Mouse (Mus musculus) forebrain, embryonic 11.5 days (tissue): ENCODE results near the gene Chmp1a. TPM values are rescaled to one million over a fixed set of nuclear protein-coding genes. Genes with fewer than 3 reads are reported as not detected.
A peak's percentile ranks its signal among the peaks of the same experiment; 100 is the strongest.

ENCODE experiments used
- ATAC-seq: fragments of 200-750 bp; cut with Nextera tagmentation; replicated peaks from 2 replicates; pipeline ENCODE4 v1.8.0; 2017; ENCODE audit warnings: moderate TSS enrichment; ENCODE audit not compliant: low FRiP score
- DNase-seq: peaks from one replicate; pipeline ENCODE4 v3.0.0-alpha.2; 2017; ENCODE audit warnings: low spot score
- H3K27ac ChIP-seq: fragments of 300-500 bp; sonication (generic); 2 replicates; pipeline ENCODE4 v1.5.1; 2014; ENCODE audit warnings: low read depth, low read length
- H3K27me3 ChIP-seq: fragments of 300-500 bp; sonication (generic); 2 replicates; pipeline ENCODE4 v1.6.1; 2014; ENCODE audit warnings: mild to moderate bottlenecking, low read length, mixed read lengths; ENCODE audit not compliant: control insufficient read depth, insufficient read depth
- H3K36me3 ChIP-seq: fragments of 300-500 bp; sonication (generic); 2 replicates; pipeline ENCODE4 v1.6.1; 2014; ENCODE audit warnings: mild to moderate bottlenecking, low read length, moderate library complexity, mixed read lengths; ENCODE audit not compliant: control insufficient read depth, insufficient read depth
- H3K4me1 ChIP-seq: fragments of 300-500 bp; sonication (generic); replicated peaks from 2 replicates; pipeline ENCODE4 v1.6.1; 2014; ENCODE audit warnings: low read length, mixed read lengths; ENCODE audit not compliant: control insufficient read depth, insufficient read depth
- H3K4me2 ChIP-seq: fragments of 300-500 bp; sonication (generic); 2 replicates; pipeline ENCODE4 v1.6.1; 2014; ENCODE audit warnings: low read depth, mild to moderate bottlenecking, low read length, moderate library complexity, mixed read lengths; ENCODE audit not compliant: severe bottlenecking
- H3K4me3 ChIP-seq: fragments of 300-500 bp; sonication (generic); 2 replicates; pipeline ENCODE4 v1.5.1; 2014; ENCODE audit warnings: low read depth, low read length
- H3K9ac ChIP-seq: fragments of 300-500 bp; sonication (generic); 2 replicates; pipeline ENCODE4 v1.6.1; 2014; ENCODE audit warnings: low read length
- H3K9me3 ChIP-seq: fragments of 300-500 bp; sonication (generic); 2 replicates; pipeline ENCODE4 v1.6.1; 2016; ENCODE audit warnings: low read length, mixed read lengths; ENCODE audit not compliant: control insufficient read depth
- WGBS: fragments of 180-500 bp; shearing (Covaris S2); extraction: QIAGEN DNeasy Blood & Tissue Kit; methylation state at CpG from one replicate; pipeline ENCODE4 v1.1.7; 2014; 5-methylcytosine and 5-hydroxymethylcytosine counted together
- polyA plus RNA-seq: library from polyadenylated mRNA; unstranded; fragments of >200 nt; fragmentation: Nextera tagmentation; extraction: Ambion mirVana; gene quantifications from 2 replicates; pipeline ENCODE4 v1.2.1, GENCODE M21; 2014

The Chmp1a gene
- polyA plus RNA-seq, 1 experiment from 2014 or later, result 117 TPM

DNA sequence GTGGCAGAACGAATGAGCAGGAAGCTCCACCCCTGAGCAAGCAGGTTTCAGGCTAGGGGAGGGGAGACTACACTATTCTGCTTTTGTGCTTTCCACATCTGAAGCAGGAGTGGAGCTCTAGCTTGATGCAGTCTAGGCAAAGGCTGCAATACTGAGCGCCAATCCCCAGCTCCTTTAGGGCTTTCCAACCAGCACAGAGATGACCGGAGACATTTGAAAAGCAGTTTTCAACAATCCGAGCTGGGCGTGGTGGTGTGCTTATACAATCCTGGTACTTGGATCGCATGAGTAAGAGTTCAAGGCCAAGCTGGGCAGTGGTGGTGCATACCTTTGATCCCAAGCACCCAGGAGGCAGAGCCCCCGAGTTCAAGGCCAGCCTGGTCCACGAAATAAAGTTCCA is 20.7 kb downstream of the Chmp1a start:
- DNase-seq (no peak), ATAC-seq (no peak)
- no peak overlapping the region for H3K27ac ChIP-seq
- WGBS, result 69% methylated on average over 7 of the region's 8 CpGs
- no peaks in the 10 kb centered on the region for H3K9me3 ChIP-seq
- no peaks in the 10 kb centered on the region for H3K36me3 ChIP-seq
- no peaks in the 10 kb centered on the region for H3K27me3 ChIP-seq
- H3K4me3 ChIP-seq, result no peak overlapping the region
- no peak overlapping the region for H3K9ac ChIP-seq
- no peaks in the 10 kb centered on the region for H3K4me1 ChIP-seq
- no peak overlapping the region for H3K4me2 ChIP-seq

DNA sequence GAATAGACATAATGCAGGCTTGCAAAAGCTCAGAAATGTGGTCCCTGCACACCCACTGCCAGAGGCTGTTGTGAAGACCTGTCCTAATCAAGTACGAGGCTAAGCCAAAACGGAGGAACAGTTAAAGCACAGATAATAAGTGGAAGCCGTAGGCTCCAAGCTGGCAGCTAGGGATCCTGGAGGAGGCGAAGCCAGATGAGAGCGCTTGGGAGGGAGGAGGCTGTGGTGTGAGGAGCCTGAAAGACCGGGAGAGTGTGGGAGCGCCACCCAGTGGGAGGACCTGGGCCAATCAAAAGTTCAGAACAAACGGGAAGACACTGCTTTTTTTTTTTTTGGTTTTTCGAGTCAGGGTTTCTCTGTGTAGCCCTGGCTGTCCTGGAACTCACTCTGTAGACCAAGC is 21.9 kb downstream of the Chmp1a start:
- ATAC-seq, result no peak
- Histone ChIP-seq H3K36me3 (no peaks in the 10 kb centered on the region), H3K4me2 (peak overlapping the region; percentile 26; the same call in 1 of the 2 replicates), H3K9ac (no peak overlapping the region), H3K9me3 (no peaks in the 10 kb centered on the region), H3K4me1 (no peaks in the 10 kb centered on the region), H3K4me3 (no peak overlapping the region), H3K27ac (no peak overlapping the region), H3K27me3 (no peaks in the 10 kb centered on the region)
- peak; percentile 87 for DNase-seq
- 1% methylated on average over 9 of the region's 9 CpGs for WGBS

DNA sequence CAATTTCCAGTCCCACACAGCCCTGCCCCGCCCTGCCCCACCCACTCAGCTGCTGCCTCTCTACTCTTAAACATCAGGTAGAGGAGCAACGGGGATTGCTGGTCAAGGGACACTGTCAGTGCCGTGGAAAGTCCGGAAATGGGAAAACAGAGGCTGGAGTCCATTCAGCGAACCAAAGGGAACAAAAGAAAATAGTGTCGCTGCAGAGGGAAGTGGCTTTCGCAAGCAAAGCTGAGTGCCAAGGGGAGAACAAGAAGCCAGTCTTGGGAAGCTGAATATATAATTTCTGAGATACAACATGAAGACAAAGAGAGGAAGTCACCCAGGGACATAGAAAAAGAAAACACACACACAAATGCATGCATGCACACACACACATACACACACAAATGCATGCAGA is 23.7 kb downstream of the Chmp1a start:
- Histone ChIP-seq H3K4me3 (no peak overlapping the region), H3K4me2 (no peak overlapping the region), H3K27ac (no peak overlapping the region), H3K36me3 (no peaks in the 10 kb centered on the region), H3K9ac (no peak overlapping the region), H3K4me1 (0 out of 2 replicates have a peak, but pooled peaks cover 2% of the 10 kb centered on the region), H3K27me3 (no peaks in the 10 kb centered on the region), H3K9me3 (no peaks in the 10 kb centered on the region)
- DNase-seq (no peak), ATAC-seq (no peak)
- 85% methylated on average over 7 of the region's 7 CpGs for WGBS

DNA sequence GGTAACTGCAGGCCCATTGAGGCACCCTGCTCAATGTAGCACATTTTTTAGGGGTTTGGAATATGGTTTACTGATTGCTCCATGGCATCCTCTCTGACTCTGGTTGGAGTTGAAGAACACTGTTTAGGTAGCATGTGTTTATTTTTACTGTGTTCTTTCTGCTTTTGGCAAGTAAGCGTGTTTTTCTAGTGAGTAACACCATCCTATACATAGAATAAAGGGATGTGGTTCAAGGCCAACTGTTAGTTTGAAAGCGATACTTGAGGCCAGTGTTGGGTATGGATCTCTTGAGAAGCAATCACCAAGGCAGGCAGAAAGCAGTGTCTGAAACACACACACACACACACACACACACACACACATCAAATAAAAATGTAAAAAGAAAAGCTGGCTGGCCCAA is 24.6 kb downstream of the Chmp1a start:
- 88% methylated on average over 2 of the region's 2 CpGs for WGBS
- Histone ChIP-seq H3K27ac (no peak overlapping the region), H3K4me3 (no peak overlapping the region), H3K4me1 (0 out of 2 replicates have a peak, but pooled peaks cover 2% of the 10 kb centered on the region), H3K4me2 (no peak overlapping the region), H3K27me3 (no peaks in the 10 kb centered on the region), H3K36me3 (no peaks in the 10 kb centered on the region), H3K9me3 (no peaks in the 10 kb centered on the region), H3K9ac (no peak overlapping the region)
- ATAC-seq (no peak), DNase-seq (no peak)

DNA sequence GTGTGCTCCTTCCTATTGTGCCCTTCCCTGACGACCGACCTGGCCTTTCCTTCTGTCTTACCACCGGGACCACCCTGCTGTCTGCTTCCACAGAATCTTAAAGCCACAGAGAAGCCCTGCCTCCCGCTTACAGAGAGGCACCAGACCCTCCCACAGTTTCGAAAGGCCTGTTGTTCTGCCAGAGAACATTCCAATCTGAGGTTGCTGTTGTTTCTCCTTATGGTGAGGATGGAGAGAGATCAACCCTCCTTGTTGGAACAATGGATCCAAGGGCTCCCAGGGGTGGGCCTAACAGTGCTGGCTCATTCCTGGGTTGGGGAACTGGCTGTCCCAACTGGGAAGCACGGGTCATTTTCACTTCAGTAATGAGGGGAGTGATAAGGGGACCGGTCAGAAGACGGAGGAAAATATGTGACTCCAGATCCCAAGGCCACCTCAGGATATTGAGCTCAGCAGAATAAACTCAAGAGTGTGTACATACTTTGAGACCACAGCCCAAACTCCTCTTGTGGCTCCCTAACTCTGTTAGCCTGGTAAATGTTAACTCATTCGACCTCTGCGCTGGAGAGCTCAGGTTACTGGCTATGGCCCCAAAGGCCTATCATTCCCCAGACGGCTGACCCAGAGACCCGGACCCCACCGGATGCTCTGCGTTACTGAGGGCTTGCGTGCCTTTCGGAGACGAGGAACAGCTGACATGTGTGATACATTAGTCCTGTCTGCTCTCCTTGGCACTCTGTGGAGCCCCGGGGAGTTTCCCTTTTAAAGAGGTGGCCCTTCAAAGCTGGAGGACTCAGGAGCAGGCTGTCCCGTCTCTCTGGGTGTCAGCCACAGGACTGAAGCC is 26.8 kb downstream of the Chmp1a start, which contains the start of gene Dpep1:
Gene Dpep1 (plus strand): TSS at position 677 of the 844 bp plus-strand sequence.
- ATAC-seq, result no peak
- H3K4me3 ChIP-seq, result no peak within 1 kb of the TSS
- H3K9ac ChIP-seq, result no peak within 1 kb of the TSS
- 0 out of 2 replicates have a peak, but pooled peaks cover 2% of the 10 kb centered on the region for H3K4me1 ChIP-seq
- H3K9me3 ChIP-seq, result no peaks in the 10 kb centered on the region
- no peak for DNase-seq
- 55% methylated on average over 19 of the region's 19 CpGs for WGBS
- H3K27ac ChIP-seq, result no peak within 1 kb of the TSS
- no peaks in the 10 kb centered on the region for H3K36me3 ChIP-seq
- H3K27me3 ChIP-seq, result no peaks in the 10 kb centered on the region
- no peak within 1 kb of the TSS for H3K4me2 ChIP-seq

DNA sequence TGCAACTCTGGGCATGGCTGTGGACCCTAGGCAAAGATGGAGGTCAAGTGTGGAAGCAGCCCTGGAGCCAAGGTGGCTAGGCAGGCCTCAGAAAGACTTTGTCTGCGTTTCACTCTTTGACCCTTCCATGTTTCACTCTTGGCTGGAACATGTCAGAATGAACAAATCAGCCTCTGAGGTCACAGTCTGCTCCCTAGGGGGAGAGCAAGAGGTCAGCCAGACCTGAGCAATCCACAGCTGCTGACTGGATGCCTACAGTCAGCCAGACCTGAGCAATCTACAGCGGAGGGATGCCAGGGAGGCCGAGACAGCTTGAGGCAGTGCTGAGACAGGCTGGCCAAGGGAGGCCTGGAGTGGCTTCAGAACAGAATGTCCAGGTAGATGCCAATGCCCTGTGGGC is 31.2 kb downstream of the Chmp1a start:
- H3K9ac ChIP-seq, result no peak overlapping the region
- H3K4me1 ChIP-seq, result 0 out of 2 replicates have a peak, but pooled peaks cover 2% of the 10 kb centered on the region
- no peaks in the 10 kb centered on the region for H3K27me3 ChIP-seq
- no peak overlapping the region for H3K4me2 ChIP-seq
- no peak for DNase-seq
- no peaks in the 10 kb centered on the region for H3K9me3 ChIP-seq
- no peak for ATAC-seq
- 84% methylated on average over 3 of the region's 3 CpGs for WGBS
- H3K4me3 ChIP-seq, result no peak overlapping the region
- no peak overlapping the region for H3K27ac ChIP-seq
- no peaks in the 10 kb centered on the region for H3K36me3 ChIP-seq

DNA sequence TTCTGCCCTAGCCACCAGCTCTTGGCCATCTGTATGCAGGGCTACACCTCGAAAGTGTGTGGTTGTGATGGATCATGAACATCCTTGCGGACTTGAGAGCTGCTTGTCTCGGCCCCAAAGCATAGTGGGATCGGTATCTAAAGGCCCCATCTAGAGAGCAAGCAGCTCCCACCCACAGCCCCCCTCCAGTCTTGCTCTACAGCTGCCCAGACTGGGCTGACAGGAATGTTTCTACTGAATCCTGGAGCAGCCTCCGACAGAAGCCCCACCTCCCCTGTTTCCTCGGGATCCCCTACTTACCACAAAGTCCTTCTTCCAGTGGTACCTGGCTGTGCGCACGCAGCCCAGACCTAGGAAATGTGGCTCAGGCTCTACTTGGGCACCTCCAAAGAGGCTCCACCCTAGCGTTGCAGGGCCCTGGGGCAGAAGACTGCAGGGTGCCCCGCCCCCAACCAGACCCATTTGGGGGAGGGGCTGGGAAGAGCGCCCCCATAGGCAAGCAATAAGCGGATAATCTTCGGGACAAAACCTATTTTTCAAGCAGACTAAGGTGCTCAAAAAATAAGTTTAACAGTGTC is 54.6 kb downstream of the Chmp1a start, which contains the start of gene Sult5a1:
Gene Sult5a1 (minus strand): TSS at position 428 of the 578 bp plus-strand sequence.
- Histone ChIP-seq H3K27ac (no peak within 1 kb of the TSS), H3K4me2 (0 out of 2 replicates have a peak within 1 kb of the TSS, but pooled peaks have one; percentile 3), H3K9me3 (no peaks in the 10 kb centered on the region), H3K4me1 (peaks cover 4% of the 10 kb centered on the region; the same call in 1 of the 2 replicates), H3K4me3 (no peak within 1 kb of the TSS), H3K9ac (no peak within 1 kb of the TSS; the same call in 1 of the 2 replicates), H3K27me3 (no peaks in the 10 kb centered on the region), H3K36me3 (no peaks in the 10 kb centered on the region)
- ATAC-seq (no peak), DNase-seq (no peak)
- WGBS, result 39% methylated on average over 13 of the region's 13 CpGs

DNA sequence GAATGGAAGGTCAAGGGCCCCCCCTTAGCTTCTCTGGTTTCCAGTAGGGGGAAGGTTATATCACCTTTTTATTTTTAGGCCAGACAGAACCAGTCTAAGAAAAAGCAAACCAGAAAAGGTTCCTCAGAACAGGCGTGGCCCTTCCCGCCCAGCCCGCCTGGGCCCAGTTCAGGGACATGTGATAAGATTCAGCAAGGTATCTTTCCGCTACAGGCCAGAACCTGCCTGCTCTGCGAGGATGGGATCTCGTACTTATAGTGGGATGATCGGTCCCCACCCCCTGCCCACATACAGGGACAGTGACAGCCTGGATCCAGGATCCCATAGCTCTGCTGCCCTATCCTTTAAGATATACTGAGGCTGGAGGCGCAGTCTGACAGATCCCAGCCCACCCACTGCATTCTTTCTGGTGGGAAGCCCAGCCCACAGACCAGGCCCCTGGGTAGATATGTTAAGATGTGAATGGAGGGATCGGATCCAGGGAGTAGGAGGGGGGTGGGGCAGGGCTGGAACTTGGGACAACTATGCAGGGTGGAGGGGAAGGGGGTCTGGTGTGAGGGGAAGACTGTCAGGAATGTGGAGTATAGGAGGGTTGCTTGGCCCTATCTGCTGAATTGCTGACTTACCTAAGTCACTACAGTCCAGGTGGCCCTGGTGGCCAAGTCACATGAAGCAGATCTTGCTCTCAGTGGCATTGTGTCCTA is 56.3 kb downstream of the Chmp1a start:
- Histone ChIP-seq H3K4me1 (peaks cover 4% of the 10 kb centered on the region; the same call in 1 of the 2 replicates), H3K4me3 (no peak overlapping the region), H3K27ac (no peak overlapping the region), H3K9me3 (no peaks in the 10 kb centered on the region), H3K36me3 (no peaks in the 10 kb centered on the region), H3K27me3 (no peaks in the 10 kb centered on the region), H3K9ac (no peak overlapping the region), H3K4me2 (no peak overlapping the region)
- ATAC-seq (no peak), DNase-seq (no peak)
- WGBS, result 83% methylated on average over 9 of the region's 9 CpGs
